ENCODE assay signal across 8 mouse cellular contexts in genomic region chr17:56935363-56936131, GRCm38 (mm10). TPM values are rescaled to one million over a fixed set of nuclear protein-coding genes. Genes with fewer than 3 reads are reported as not detected.
DNase-seq lines count a peak whose midpoint lies in the region; ATAC-seq lines count a peak whose summit lies in the region.

Gene Mllt1 (minus strand): TSS chr17:56935415.

- H3K27ac ChIP-seq in heart, embryonic 14.5 days (replicated peaks in 1 of 2; ENCODE audit: control insufficient read depth in 1 of 2, insufficient read depth in 1 of 2, low read depth in 2 of 2, low read length in 2 of 2): peak within 1 kb of the TSS in 1 of 2 experiments; percentile 74; a peak in 2 of 4 replicates
- H3K27ac ChIP-seq in liver, embryonic 13.5 days: peak within 1 kb of the TSS; percentile 74
- H3K27ac ChIP-seq in stomach, embryonic 16.5 days (ENCODE audit: low read length): peak within 1 kb of the TSS; percentile 60

- ATAC-seq in CD4-positive, CD25-positive, alpha-beta regulatory T cell, adult 4 months: peak; percentile 98
- peak; percentile 97 for ATAC-seq in heart, embryonic 14.5 days (ENCODE audit: insufficient number of reproducible peaks, insufficient read depth, low FRiP score, low read depth)
- ATAC-seq in liver, embryonic 13.5 days (ENCODE audit: low read depth): peak; percentile 97
- peak; percentile 99 for ATAC-seq in stomach, embryonic 16.5 days (ENCODE audit: insufficient read depth, low FRiP score)

- WGBS in heart, embryonic 14.5 days: 3% methylated on average over 72 of the region's 76 CpGs
- WGBS in liver, embryonic 13.5 days (ENCODE audit: insufficient replicate concordance): 3% methylated on average over 73 of the region's 76 CpGs
- 3% methylated on average over 76 of the region's 76 CpGs for WGBS in stomach, embryonic 16.5 days

- H3K4me2 ChIP-seq in heart, embryonic 14.5 days (ENCODE audit: low read length): peak within 1 kb of the TSS; percentile 80
- peak within 1 kb of the TSS; percentile 99 for H3K4me2 ChIP-seq in liver, embryonic 13.5 days
- H3K4me2 ChIP-seq in stomach, embryonic 16.5 days (ENCODE audit: low read depth, low read length): peak within 1 kb of the TSS; percentile 73

- 0 out of 2 replicates have a peak, but pooled peaks cover 3% of the 10 kb centered on the region for H3K9me3 ChIP-seq in heart, embryonic 14.5 days (ENCODE audit: control insufficient read depth, low read length)
- no peaks in the 10 kb centered on the region for H3K9me3 ChIP-seq in liver, embryonic 13.5 days (replicated peaks)
- H3K9me3 ChIP-seq in stomach, embryonic 16.5 days (replicated peaks; ENCODE audit: control insufficient read depth, low read length): no peaks in the 10 kb centered on the region

- H3K9ac ChIP-seq in heart, embryonic 14.5 days (ENCODE audit: low read length): peak within 1 kb of the TSS; percentile 96
- H3K9ac ChIP-seq in liver, embryonic 13.5 days: peak within 1 kb of the TSS; percentile 91
- H3K9ac ChIP-seq in stomach, embryonic 16.5 days (ENCODE audit: low read length): peak within 1 kb of the TSS; percentile 92

- H3K4me3 ChIP-seq in heart, embryonic 14.5 days (ENCODE audit: control insufficient read depth in 1 of 2, insufficient read depth in 1 of 2, low read depth in 1 of 2, low read length in 2 of 2): peak within 1 kb of the TSS; percentile 76 to 89
- H3K4me3 ChIP-seq in liver, embryonic 13.5 days (replicated peaks): peak within 1 kb of the TSS; percentile 85
- H3K4me3 ChIP-seq in stomach, embryonic 16.5 days (replicated peaks; ENCODE audit: low read length): peak within 1 kb of the TSS; percentile 85

- peak; percentile 84 for DNase-seq in c-Kit-negative CD71-positive TER-119-positive erythroid progenitor cells, embryonic 14.5 days (ENCODE audit: low read depth, low spot score)
- peak; percentile 76 for DNase-seq in fibroblast of lung, adult 2 months (ENCODE audit: low read depth)
- peak; percentile 99 for DNase-seq in kidney, postnatal 14 days
- peak; percentile 97 for DNase-seq in liver, embryonic 13.5 days
- peak; percentile 100 for DNase-seq in neural tube, embryonic 10.5 days (ENCODE audit: extremely low spot score, low spot score)

- no peaks in the 10 kb centered on the region for H3K27me3 ChIP-seq in heart, embryonic 14.5 days (ENCODE audit: control insufficient read depth, insufficient read depth, low read length)
- H3K27me3 ChIP-seq in liver, embryonic 13.5 days: peaks cover 14% of the 10 kb centered on the region; the same call in 1 of the 2 replicates
- H3K27me3 ChIP-seq in stomach, embryonic 16.5 days (ENCODE audit: control insufficient read depth, insufficient read depth, low read length): no peaks in the 10 kb centered on the region

- H3K36me3 ChIP-seq in heart, embryonic 14.5 days (ENCODE audit: control insufficient read depth, insufficient read depth, low read length): 0 out of 2 replicates have a peak, but pooled peaks cover 4% of the 10 kb centered on the region
- no peaks in the 10 kb centered on the region for H3K36me3 ChIP-seq in liver, embryonic 13.5 days
- H3K36me3 ChIP-seq in stomach, embryonic 16.5 days (ENCODE audit: control insufficient read depth, insufficient read depth, low read length): no peaks in the 10 kb centered on the region

- peaks cover 9 to 20% of the 10 kb centered on the region in 2 experiments; a peak in 3 of 4 replicates for H3K4me1 ChIP-seq in heart, embryonic 14.5 days (ENCODE audit: control insufficient read depth in 2 of 2, insufficient read depth in 2 of 2, low read length in 2 of 2)
- H3K4me1 ChIP-seq in liver, embryonic 13.5 days (replicated peaks): peaks cover 42% of the 10 kb centered on the region
- H3K4me1 ChIP-seq in stomach, embryonic 16.5 days (ENCODE audit: control insufficient read depth, insufficient read depth, low read length): peaks cover 11% of the 10 kb centered on the region

RNA-seq across cellular contexts. Expression of gene Mllt1, which starts in this region (rescaled TPM):
- polyA plus RNA-seq in CD4-positive, CD25-positive, alpha-beta regulatory T cell, adult 4 months (2017; shearing (Covaris generic)): 1 to 10 TPM; 4.5 to 7.0 TPM
- polyA plus RNA-seq in heart, embryonic 14.5 days (2014; fragmentation: Nextera tagmentation; extraction: Ambion mirVana): 11.4 and 20.4 TPM in 2 replicates
- polyA plus RNA-seq in liver, embryonic 13.5 days (2015; fragmentation: Nextera tagmentation; extraction: Ambion mirVana): 11.0 and 12.1 TPM in 2 replicates
- 22.4 and 25.5 TPM in 2 replicates for polyA plus RNA-seq in stomach, embryonic 16.5 days (2015; fragmentation: Nextera tagmentation; extraction: Ambion mirVana)
